Mouse (Mus musculus) T-helper 1 cell (primary cell): ENCODE measurements around the gene Syne1.

Experiments
- in situ Hi-C: fragments of 300-600 bp; cut with MboI, MseI; formaldehyde crosslinking; loops from one replicate; pipeline ENCODE4 v1.15.1; 2025; ENCODE audit warnings: high pct_unique_total_duplicates

The Syne1 gene

GRCm38 (mm10) chr10:5439802-5440350, 111.4 kb downstream of the Syne1 start:
- in situ Hi-C loops = no loop called here

- in situ Hi-C loops = no loop called here
Observed at GRCm38 (mm10) chr10:5437766-5438165, 113.5 kb downstream of the Syne1 start.

GRCm38 (mm10) chr10:5423984-5424383, 127.3 kb downstream of the Syne1 start:
- in situ Hi-C loops = no loop called here

- in situ Hi-C loops = no loop called here
Observed at GRCm38 (mm10) chr10:5415730-5416129, 135.6 kb downstream of the Syne1 start.

GRCm38 (mm10) chr10:5384131-5384776, 167.0 kb downstream of the Syne1 start:
- in situ Hi-C loops = no loop called here

GRCm38 (mm10) chr10:5381536-5381935, 169.7 kb downstream of the Syne1 start:
- in situ Hi-C loops = no loop called here

GRCm38 (mm10) chr10:5378969-5379368, 172.3 kb downstream of the Syne1 start:
- in situ Hi-C loops = no loop called here

GRCm38 (mm10) chr10:5369599-5369998, 181.7 kb downstream of the Syne1 start:
- in situ Hi-C loops = no loop called here

GRCm38 (mm10) chr10:5368266-5368665, 183.0 kb downstream of the Syne1 start:
- in situ Hi-C loops = no loop called here

- in situ Hi-C loops = no loop called here
Observed at GRCm38 (mm10) chr10:5367465-5368011, 183.7 kb downstream of the Syne1 start.

- in situ Hi-C loops = no loop called here
Observed at GRCm38 (mm10) chr10:5360560-5360959, 190.7 kb downstream of the Syne1 start.

- in situ Hi-C loops = no loop called here
Observed at GRCm38 (mm10) chr10:5356614-5357013, 194.7 kb downstream of the Syne1 start.

- in situ Hi-C loops = no loop called here
Observed at GRCm38 (mm10) chr10:5353390-5353789, 197.9 kb downstream of the Syne1 start.

GRCm38 (mm10) chr10:5346911-5347310, 204.4 kb downstream of the Syne1 start:
- in situ Hi-C loops = no loop called here

GRCm38 (mm10) chr10:5343211-5343610, 208.1 kb downstream of the Syne1 start:
- in situ Hi-C loops = no loop called here

GRCm38 (mm10) chr10:5336394-5336793, 214.9 kb downstream of the Syne1 start:
- in situ Hi-C loops = no loop called here

GRCm38 (mm10) chr10:5332801-5333200, 218.5 kb downstream of the Syne1 start:
- in situ Hi-C loops = no loop called here

GRCm38 (mm10) chr10:5326716-5327115, 224.6 kb downstream of the Syne1 start:
- in situ Hi-C loops = no loop called here

- in situ Hi-C loops = no loop called here
Observed at GRCm38 (mm10) chr10:5323741-5324395, 227.4 kb downstream of the Syne1 start.

- in situ Hi-C loops = no loop called here
Observed at GRCm38 (mm10) chr10:5322562-5322961, 228.7 kb downstream of the Syne1 start.

- in situ Hi-C loops = no loop called here
Observed at GRCm38 (mm10) chr10:5317602-5318001, 233.7 kb downstream of the Syne1 start.

- in situ Hi-C loops = no loop called here
Observed at GRCm38 (mm10) chr10:5312437-5312836, 238.8 kb downstream of the Syne1 start.
